Mouse (Mus musculus) erythroblast, embryonic 14.5 days (primary cell): ENCODE results near the gene Lingo4.

ENCODE experiments used
- GATA1 ChIP-seq: IDR thresholded peaks from 2 replicates; pipeline ENCODE4 v1.6.1; 2012; ENCODE audit warnings: low read length, inconsistent platforms, mixed read lengths
- TAL1 ChIP-seq: IDR thresholded peaks from 3 replicates; pipeline ENCODE4 v1.6.1; 2012; ENCODE audit warnings: low read length, inconsistent platforms, mixed read lengths

DNA sequence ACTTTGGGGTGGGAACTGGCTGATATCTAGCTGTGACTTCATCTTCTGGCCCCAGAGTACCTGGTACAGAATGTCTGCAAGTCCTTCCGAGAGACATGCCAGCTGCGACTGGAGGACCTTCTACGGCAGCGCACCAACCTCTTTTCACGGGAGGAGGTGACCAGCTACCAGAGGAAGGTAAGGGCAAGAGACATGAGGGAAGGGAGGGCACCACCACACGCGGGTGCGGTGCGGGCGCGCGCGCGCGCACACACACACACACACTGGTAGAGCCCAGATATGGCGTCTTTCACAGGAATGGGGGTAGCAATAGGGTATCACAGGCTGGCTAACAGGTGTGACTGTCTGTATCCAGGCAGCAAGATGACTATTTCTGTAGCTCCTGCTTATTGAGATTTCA lies 8.9 kb upstream of the Lingo4 start:
- TF ChIP-seq GATA1 (no peak), TAL1 (no peak)
